Mouse (Mus musculus) limb, embryonic 12.5 days (tissue): Measurements from ENCODE around the gene Specc1l. TPM values are rescaled to one million over a fixed set of nuclear protein-coding genes. Genes with fewer than 3 reads are reported as not detected.
A peak's percentile ranks its signal among the peaks of the same experiment; 100 is the strongest.

Experiments used
- ATAC-seq: fragments of 200-750 bp; cut with Nextera tagmentation; 2 replicates; pipeline ENCODE4 v1.8.0; 2017; ENCODE audit warnings: low read depth, moderate TSS enrichment; ENCODE audit not compliant: insufficient number of reproducible peaks, insufficient read depth, low FRiP score, low TSS enrichment
- H3K27ac ChIP-seq: fragments of 300-500 bp; sonication (generic); 2 replicates; pipeline ENCODE4 v1.5.1; 2016; ENCODE audit warnings: mild to moderate bottlenecking, moderate library complexity
- H3K27me3 ChIP-seq: fragments of 300-500 bp; sonication (generic); 2 replicates; pipeline ENCODE4 v1.6.1; 2016; ENCODE audit warnings: mild to moderate bottlenecking, moderate library complexity
- H3K36me3 ChIP-seq: fragments of 300-500 bp; sonication (generic); 2 replicates; pipeline ENCODE4 v1.6.1; 2016; ENCODE audit warnings: mild to moderate bottlenecking, moderate library complexity
- H3K4me1 ChIP-seq: fragments of 300-500 bp; sonication (generic); replicated peaks from 2 replicates; pipeline ENCODE4 v1.6.1; 2016
- H3K4me2 ChIP-seq: fragments of 300-500 bp; sonication (generic); 2 replicates; pipeline ENCODE4 v1.6.1; 2016; ENCODE audit warnings: mild to moderate bottlenecking, moderate library complexity
- H3K4me3 ChIP-seq: fragments of 300-500 bp; sonication (generic); replicated peaks from 2 replicates; pipeline ENCODE4 v1.5.1; 2016; ENCODE audit warnings: mild to moderate bottlenecking
- H3K9ac ChIP-seq: fragments of 300-500 bp; sonication (generic); replicated peaks from 2 replicates; pipeline ENCODE4 v1.6.1; 2016; ENCODE audit warnings: mild to moderate bottlenecking, moderate library complexity
- H3K9me3 ChIP-seq: fragments of 300-500 bp; sonication (generic); 2 replicates; pipeline ENCODE4 v1.6.1; 2016; ENCODE audit warnings: mild to moderate bottlenecking, moderate library complexity
- WGBS: fragments of 180-500 bp; shearing (Covaris S2); methylation state at CpG from one replicate; pipeline ENCODE4 v1.1.7; 2016; 5-methylcytosine and 5-hydroxymethylcytosine counted together
- polyA plus RNA-seq: library from polyadenylated mRNA; unstranded; fragments of >200 nt; fragmentation: Nextera tagmentation; extraction: Ambion mirVana; gene quantifications from 2 replicates; pipeline ENCODE4 v1.2.1, GENCODE M21; 2016

Specc1l gene
- polyA plus RNA-seq, 1 experiment from 2014 or later: 49.8 TPM

DNA sequence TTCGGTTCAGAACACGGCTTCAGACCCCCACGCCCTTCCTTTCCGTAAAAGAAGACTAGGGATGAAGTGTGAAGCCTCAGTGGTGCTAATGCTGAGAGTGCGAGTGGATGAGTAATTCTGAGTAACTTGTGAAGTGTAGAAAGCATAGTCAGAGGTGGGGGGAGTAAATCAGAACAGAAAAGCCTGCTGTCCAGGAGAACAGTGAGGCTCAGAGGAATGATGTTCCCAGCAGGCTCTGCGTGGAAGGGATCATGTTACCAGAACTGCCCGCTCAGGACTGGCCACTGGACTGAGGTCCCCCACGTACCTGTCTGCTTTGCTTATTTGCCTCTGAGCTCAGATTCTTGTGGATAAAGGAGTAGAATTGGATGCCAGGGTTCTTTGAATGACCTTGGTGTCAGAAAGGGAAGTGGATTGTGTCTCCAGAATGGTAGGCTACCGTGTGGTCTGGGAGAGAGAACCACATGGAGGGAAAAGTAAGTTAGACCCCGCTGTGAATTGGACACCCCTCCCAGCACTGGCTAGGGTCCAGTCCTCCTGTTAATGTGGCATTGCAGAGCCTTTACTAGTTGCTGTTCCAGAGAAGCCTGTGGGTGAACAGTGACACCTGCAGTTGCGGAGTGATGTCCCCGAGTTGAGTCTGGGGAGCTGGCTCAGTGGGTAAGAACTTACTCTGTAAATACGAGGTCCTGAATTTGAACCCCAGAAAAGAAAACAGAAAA, 40.6 kb downstream of the Specc1l start:
- Histone ChIP-seq H3K9ac (no peak overlapping the region), H3K36me3 (peaks cover 39% of the 10 kb centered on the region), H3K4me2 (no peak overlapping the region), H3K9me3 (no peaks in the 10 kb centered on the region), H3K4me3 (no peak overlapping the region), H3K27me3 (no peaks in the 10 kb centered on the region), H3K27ac (peak overlapping the region; percentile 31; the same call in 1 of the 2 replicates), H3K4me1 (peaks cover 5% of the 10 kb centered on the region)
- ATAC-seq: no peak
- 65% methylated on average over 13 of the region's 13 CpGs for WGBS

DNA sequence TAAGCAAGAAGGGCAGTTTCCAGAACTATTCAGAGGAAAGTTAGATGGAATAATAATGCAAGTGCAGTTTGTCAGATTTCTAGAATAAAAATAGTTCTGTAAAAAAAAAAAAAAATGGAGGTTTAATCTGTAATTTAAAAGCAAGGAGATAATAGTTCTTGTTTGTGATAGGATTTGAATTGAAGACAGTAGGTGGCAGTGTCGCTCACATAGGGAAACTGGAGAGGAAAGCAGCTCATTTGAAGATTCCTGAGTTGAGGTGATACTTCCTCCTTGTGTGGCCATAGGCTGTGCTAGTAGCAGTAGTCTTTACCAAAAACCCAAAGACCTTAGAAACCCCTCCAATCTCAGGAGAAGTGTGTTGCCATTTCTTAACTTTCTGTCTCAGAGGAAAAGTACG, 43.2 kb downstream of the Specc1l start:
- Histone ChIP-seq H3K9me3 (no peaks in the 10 kb centered on the region), H3K4me1 (peaks cover 5% of the 10 kb centered on the region), H3K4me3 (no peak overlapping the region), H3K36me3 (peaks cover 39% of the 10 kb centered on the region), H3K4me2 (no peak overlapping the region), H3K27ac (no peak overlapping the region), H3K9ac (no peak overlapping the region), H3K27me3 (no peaks in the 10 kb centered on the region)
- WGBS: 73% methylated on average over 2 of the region's 2 CpGs
- ATAC-seq: no peak

- H3K9me3 ChIP-seq: no peaks in the 10 kb centered on the region
- no peak overlapping the region for H3K4me2 ChIP-seq
- no peaks in the 10 kb centered on the region for H3K27me3 ChIP-seq
- H3K4me1 ChIP-seq: no peaks in the 10 kb centered on the region
- 79% methylated on average over 3 of the region's 3 CpGs for WGBS
- ATAC-seq: no peak
- no peak overlapping the region for H3K9ac ChIP-seq
- H3K4me3 ChIP-seq: no peak overlapping the region
- no peak overlapping the region for H3K27ac ChIP-seq
- H3K36me3 ChIP-seq: peaks cover 56% of the 10 kb centered on the region
Observed at GRCm38 (mm10) chr10:75257401-75257800, 45.5 kb downstream of the Specc1l start.

DNA sequence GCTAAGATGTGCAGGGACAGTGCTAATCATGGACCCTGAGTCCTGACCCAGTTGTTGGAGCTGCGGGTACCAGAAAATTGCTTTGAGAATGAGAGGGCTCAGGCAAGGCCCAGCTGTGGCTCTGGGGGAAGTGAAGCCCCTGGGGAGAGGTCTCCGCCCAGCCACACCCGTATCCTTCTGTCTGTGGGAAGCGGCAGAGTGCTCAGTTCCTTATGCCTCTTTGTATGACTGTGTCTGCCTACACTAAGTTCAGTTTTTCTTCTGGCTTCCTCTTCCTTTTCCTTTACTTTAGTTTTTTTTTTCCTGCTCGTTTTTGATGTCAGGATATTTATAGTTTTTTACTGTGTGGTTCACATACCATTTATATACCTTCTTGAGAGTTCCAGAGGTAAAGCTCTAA, 46.4 kb downstream of the Specc1l start:
- no peak overlapping the region for H3K4me3 ChIP-seq
- H3K4me1 ChIP-seq: no peaks in the 10 kb centered on the region
- H3K36me3 ChIP-seq: peaks cover 59% of the 10 kb centered on the region
- no peak overlapping the region for H3K4me2 ChIP-seq
- ATAC-seq: no peak
- H3K9me3 ChIP-seq: no peaks in the 10 kb centered on the region
- H3K27ac ChIP-seq: no peak overlapping the region
- no peaks in the 10 kb centered on the region for H3K27me3 ChIP-seq
- H3K9ac ChIP-seq: no peak overlapping the region
- WGBS: 75% methylated on average over 5 of the region's 5 CpGs

GRCm38 (mm10) chr10:75261268-75261667, 49.4 kb downstream of the Specc1l start:
- no peak for ATAC-seq

DNA sequence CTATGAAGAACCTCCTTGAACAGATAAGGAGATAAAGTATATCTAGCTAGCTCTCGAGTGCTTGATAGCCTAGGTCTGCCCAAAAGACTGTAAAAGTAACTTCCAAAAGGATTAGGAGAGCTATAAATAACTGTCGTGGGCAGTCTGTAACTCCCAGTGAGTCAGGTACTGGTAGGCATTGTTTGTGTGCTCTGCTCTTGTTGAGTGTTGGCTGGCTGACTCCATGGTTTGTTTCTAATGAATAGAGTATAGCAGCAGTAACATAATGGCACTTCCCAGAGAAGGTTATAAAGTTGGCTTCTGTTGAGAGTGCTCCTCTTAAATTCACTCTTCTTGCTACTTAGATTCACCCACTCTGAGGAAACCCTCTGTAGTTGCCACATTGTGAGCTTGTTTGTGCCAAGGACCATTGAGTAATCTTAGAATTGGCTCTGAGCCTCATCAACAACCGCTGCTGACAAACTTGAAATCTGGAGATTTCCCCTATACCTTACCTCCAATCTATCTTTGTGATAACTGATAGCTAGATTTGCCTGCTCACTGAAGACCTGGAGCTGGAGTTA, 53.2 kb downstream of the Specc1l start:
- Histone ChIP-seq H3K27ac (no peak overlapping the region), H3K9ac (no peak overlapping the region), H3K36me3 (peaks cover 96% of the 10 kb centered on the region), H3K9me3 (no peaks in the 10 kb centered on the region), H3K4me2 (no peak overlapping the region), H3K4me1 (no peaks in the 10 kb centered on the region), H3K4me3 (no peak overlapping the region), H3K27me3 (no peaks in the 10 kb centered on the region)
- ATAC-seq: no peak
- 75% methylated on average over 3 of the region's 3 CpGs for WGBS

More at GRCm38 (mm10) chr10:75261268-75261667, 49.4 kb downstream of the Specc1l start:
- H3K4me3 ChIP-seq: no peak overlapping the region
- H3K27me3 ChIP-seq: no peaks in the 10 kb centered on the region
- H3K9me3 ChIP-seq: no peaks in the 10 kb centered on the region
- peaks cover 79% of the 10 kb centered on the region for H3K36me3 ChIP-seq
- H3K4me1 ChIP-seq: no peaks in the 10 kb centered on the region
- WGBS: 98% methylated on average over 5 of the region's 5 CpGs
- H3K4me2 ChIP-seq: no peak overlapping the region
- no peak overlapping the region for H3K27ac ChIP-seq
- no peak overlapping the region for H3K9ac ChIP-seq

DNA sequence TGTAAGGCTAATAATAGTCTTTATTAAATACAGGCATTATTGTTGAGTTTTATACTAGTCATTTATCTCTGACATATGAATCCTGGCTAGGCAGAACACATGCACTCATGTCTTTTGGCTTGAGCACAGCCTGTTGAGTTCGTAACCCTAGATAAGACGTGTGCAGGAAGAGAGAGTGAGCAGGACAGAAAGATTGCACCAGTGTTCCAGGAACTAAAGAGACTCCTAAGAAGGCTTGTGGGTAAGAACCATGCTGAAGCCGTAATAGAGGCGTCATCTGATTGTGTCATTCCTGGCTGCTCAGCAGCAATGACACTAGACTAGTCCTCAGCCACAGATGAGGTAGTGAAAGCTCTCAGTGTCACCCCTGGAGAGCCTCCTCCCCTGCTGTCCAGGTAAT, 61.1 kb downstream of the Specc1l start:
- H3K4me1 ChIP-seq: no peaks in the 10 kb centered on the region
- no peaks in the 10 kb centered on the region for H3K9me3 ChIP-seq
- no peak overlapping the region for H3K27ac ChIP-seq
- peaks cover 83% of the 10 kb centered on the region for H3K36me3 ChIP-seq
- H3K9ac ChIP-seq: no peak overlapping the region
- no peak for ATAC-seq
- H3K27me3 ChIP-seq: no peaks in the 10 kb centered on the region
- H3K4me2 ChIP-seq: no peak overlapping the region
- WGBS: 86% methylated on average over 4 of the region's 4 CpGs
- H3K4me3 ChIP-seq: no peak overlapping the region

DNA sequence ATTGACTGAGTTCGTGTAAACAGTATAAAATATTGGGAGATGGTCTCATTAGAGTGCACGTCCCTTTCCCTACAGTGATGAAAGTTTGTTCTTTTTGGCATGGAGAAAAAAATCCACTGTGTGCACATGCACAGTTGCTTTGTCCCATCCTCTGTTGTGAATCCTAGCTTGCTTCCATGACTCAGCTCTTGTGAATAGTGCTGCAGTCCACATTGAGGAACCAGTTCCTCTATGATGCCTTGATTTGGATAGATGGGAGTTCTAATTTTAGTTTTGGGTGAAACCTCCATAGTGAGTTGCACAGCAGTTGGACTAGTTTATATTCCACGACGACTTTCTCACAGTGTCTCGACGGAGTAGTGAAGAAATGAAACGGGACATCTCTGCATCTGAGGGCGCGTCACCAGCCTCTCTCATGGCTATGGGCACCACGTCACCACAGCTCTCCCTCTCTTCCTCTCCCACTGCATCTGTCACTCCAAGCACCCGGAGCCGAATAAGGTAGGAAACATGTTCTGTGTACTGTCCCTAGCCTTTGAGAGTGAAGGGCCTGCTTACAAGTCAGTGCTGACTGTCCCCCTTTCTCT, 64.6 kb downstream of the Specc1l start:
- Histone ChIP-seq H3K9ac (no peak overlapping the region), H3K9me3 (no peaks in the 10 kb centered on the region), H3K4me1 (no peaks in the 10 kb centered on the region), H3K27ac (no peak overlapping the region), H3K27me3 (no peaks in the 10 kb centered on the region), H3K36me3 (peaks cover 82% of the 10 kb centered on the region), H3K4me3 (no peak overlapping the region), H3K4me2 (no peak overlapping the region)
- no peak for ATAC-seq
- 93% methylated on average over 12 of the region's 12 CpGs for WGBS

GRCm38 (mm10) chr10:75277501-75277900, 65.6 kb downstream of the Specc1l start:
- H3K36me3 ChIP-seq: peaks cover 74% of the 10 kb centered on the region
- H3K27me3 ChIP-seq: no peaks in the 10 kb centered on the region
- H3K4me2 ChIP-seq: no peak overlapping the region
- H3K27ac ChIP-seq: no peak overlapping the region
- no peaks in the 10 kb centered on the region for H3K9me3 ChIP-seq
- ATAC-seq: no peak
- 81% methylated on average over 1 of the region's 1 CpGs for WGBS
- H3K4me3 ChIP-seq: no peak overlapping the region
- H3K4me1 ChIP-seq: no peaks in the 10 kb centered on the region
- no peak overlapping the region for H3K9ac ChIP-seq

DNA sequence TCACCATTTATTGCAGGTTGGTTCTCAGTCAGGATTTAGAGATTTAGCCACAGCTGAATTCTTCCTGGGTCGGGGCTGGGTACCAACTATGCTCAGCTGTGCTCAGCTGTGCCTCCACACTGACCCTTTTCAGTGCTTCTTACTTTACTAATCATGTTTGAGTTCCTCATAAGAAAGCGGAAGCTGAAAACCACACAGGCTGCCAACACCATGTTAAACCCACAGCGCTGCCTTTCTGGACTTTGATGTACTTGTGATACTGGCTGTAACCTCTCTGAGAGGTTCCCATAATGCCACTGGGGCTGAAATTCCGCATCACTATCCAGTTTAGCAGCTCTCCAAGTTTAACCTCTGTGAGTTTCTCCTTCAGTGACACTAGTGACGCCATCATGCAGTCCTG, 70.8 kb downstream of the Specc1l start:
- H3K9me3 ChIP-seq: no peaks in the 10 kb centered on the region
- H3K27me3 ChIP-seq: no peaks in the 10 kb centered on the region
- peaks cover 64% of the 10 kb centered on the region for H3K36me3 ChIP-seq
- ATAC-seq: no peak
- 94% methylated on average over 5 of the region's 5 CpGs for WGBS
- H3K4me3 ChIP-seq: no peak overlapping the region
- no peak overlapping the region for H3K9ac ChIP-seq
- no peak overlapping the region for H3K27ac ChIP-seq
- no peaks in the 10 kb centered on the region for H3K4me1 ChIP-seq
- no peak overlapping the region for H3K4me2 ChIP-seq

GRCm38 (mm10) chr10:75283821-75284220, 71.9 kb downstream of the Specc1l start:
- no peak overlapping the region for H3K4me3 ChIP-seq
- no peaks in the 10 kb centered on the region for H3K9me3 ChIP-seq
- H3K4me2 ChIP-seq: no peak overlapping the region
- no peak for ATAC-seq
- H3K9ac ChIP-seq: no peak overlapping the region
- no peak overlapping the region for H3K27ac ChIP-seq
- peaks cover 65% of the 10 kb centered on the region for H3K36me3 ChIP-seq
- no peaks in the 10 kb centered on the region for H3K27me3 ChIP-seq
- H3K4me1 ChIP-seq: no peaks in the 10 kb centered on the region
- WGBS: 95% methylated on average over 3 of the region's 3 CpGs
